Mouse (Mus musculus) limb, embryonic 10.5 days (tissue): Measurements from ENCODE around the gene Ghrl. TPM values are rescaled to one million over a fixed set of nuclear protein-coding genes. Genes with fewer than 3 reads are reported as not detected.
A peak's percentile ranks its signal among the peaks of the same experiment; 100 is the strongest.
"Not testable (repeated sequence)": the region's sequence is repeated elsewhere in the genome, so short reads cannot be mapped to it uniquely, and the experiment has no call there.

Source experiments
- DNase-seq: peaks from one replicate; pipeline ENCODE4 v3.0.0-alpha.2; 2017; ENCODE audit warnings: low spot score
- H3K27ac ChIP-seq: fragments of 300-500 bp; sonication (generic); 2 replicates; pipeline ENCODE4 v1.5.1; 2016; ENCODE audit warnings: mild to moderate bottlenecking
- H3K27me3 ChIP-seq: fragments of 300-500 bp; sonication (generic); 2 replicates; pipeline ENCODE4 v1.6.1; 2016; ENCODE audit warnings: low read depth, mild to moderate bottlenecking; ENCODE audit not compliant: poor library complexity, severe bottlenecking
- H3K36me3 ChIP-seq: fragments of 300-500 bp; sonication (generic); 2 replicates; pipeline ENCODE4 v1.6.1; 2016; ENCODE audit warnings: mild to moderate bottlenecking, moderate library complexity
- H3K4me1 ChIP-seq: fragments of 300-500 bp; sonication (generic); 2 replicates; pipeline ENCODE4 v1.6.1; 2016
- H3K4me3 ChIP-seq: fragments of 300-500 bp; sonication (generic); 2 replicates; pipeline ENCODE4 v1.5.1; 2016; ENCODE audit warnings: mild to moderate bottlenecking, moderate library complexity
- H3K9me3 ChIP-seq: fragments of 300-500 bp; sonication (generic); replicated peaks from 2 replicates; pipeline ENCODE4 v1.6.1; 2016; ENCODE audit warnings: mild to moderate bottlenecking
- WGBS: fragments of 180-500 bp; shearing (Covaris S2); methylation state at CpG from one replicate; pipeline ENCODE4 v1.1.7; 2016; 5-methylcytosine and 5-hydroxymethylcytosine counted together
- microRNA-seq: library from miRNA; unstranded; fragments of <30 nt; microRNA quantifications from one replicate; pipeline ENCODE4, GENCODE M21; 2017
- polyA plus RNA-seq: library from polyadenylated mRNA; unstranded; fragments of >200 nt; fragmentation: Nextera tagmentation; extraction: Ambion mirVana; gene quantifications from 2 replicates; pipeline ENCODE4 v1.2.1, GENCODE M21; 2016

Gene Ghrl
- polyA plus RNA-seq, 1 experiment from 2014 or later, result not detected

- Histone ChIP-seq H3K27ac (no peak overlapping the region), H3K4me1 (peaks cover 6% of the 10 kb centered on the region; the same call in 1 of the 2 replicates), H3K36me3 (no peaks in the 10 kb centered on the region), H3K4me3 (no peak overlapping the region), H3K9me3 (no peaks in the 10 kb centered on the region), H3K27me3 (no peaks in the 10 kb centered on the region)
- 76% methylated on average over 4 of the region's 4 CpGs for WGBS
- DNase-seq, result no peak
These were observed 44.4 kb downstream of the Ghrl start for GRCm38 (mm10) chr6:113675234-113675633.

GRCm38 (mm10) chr6:113672989-113673388 is 46.7 kb downstream of the Ghrl start:
- Histone ChIP-seq H3K27me3 (no peaks in the 10 kb centered on the region), H3K4me3 (no peak overlapping the region), H3K4me1 (peaks cover 25% of the 10 kb centered on the region), H3K9me3 (no peaks in the 10 kb centered on the region), H3K36me3 (no peaks in the 10 kb centered on the region), H3K27ac (no peak overlapping the region)
- 84% methylated on average over 6 of the region's 6 CpGs for WGBS
- DNase-seq, result no peak

GRCm38 (mm10) chr6:113672029-113672428 is 47.7 kb downstream of the Ghrl start:
- H3K27me3 ChIP-seq, H3K4me3 ChIP-seq, DNase-seq, H3K27ac ChIP-seq, H3K36me3 ChIP-seq, H3K9me3 ChIP-seq: not testable (repeated sequence)
- WGBS, result 92% methylated on average over 1 of the region's 1 CpGs
- peaks cover 30% of the 10 kb centered on the region for H3K4me1 ChIP-seq

GRCm38 (mm10) chr6:113669821-113670220 is 49.9 kb downstream of the Ghrl start:
- no peak for DNase-seq
- Histone ChIP-seq H3K4me1 (peaks cover 40% of the 10 kb centered on the region), H3K27me3 (no peaks in the 10 kb centered on the region), H3K27ac (0 out of 2 replicates have a peak overlapping the region, but pooled peaks have one; percentile 3), H3K4me3 (no peak overlapping the region), H3K9me3 (no peaks in the 10 kb centered on the region), H3K36me3 (no peaks in the 10 kb centered on the region)
- 48% methylated on average over 7 of the region's 7 CpGs for WGBS

GRCm38 (mm10) chr6:113668287-113669154 is 51.2 kb downstream of the Ghrl start:
- Histone ChIP-seq H3K27me3 (no peaks in the 10 kb centered on the region), H3K27ac (peak overlapping the region; percentile 64), H3K9me3 (no peaks in the 10 kb centered on the region), H3K4me3 (no peak overlapping the region), H3K4me1 (peaks cover 40% of the 10 kb centered on the region), H3K36me3 (no peaks in the 10 kb centered on the region)
- WGBS, result 60% methylated on average over 15 of the region's 15 CpGs
- peak; percentile 51 for DNase-seq

GRCm38 (mm10) chr6:113667611-113668122 is 52.0 kb downstream of the Ghrl start:
- WGBS, result 69% methylated on average over 8 of the region's 8 CpGs
- Histone ChIP-seq H3K4me3 (no peak overlapping the region), H3K27ac (peak overlapping the region; percentile 61; the same call in 1 of the 2 replicates), H3K27me3 (no peaks in the 10 kb centered on the region), H3K4me1 (peaks cover 40% of the 10 kb centered on the region), H3K36me3 (no peaks in the 10 kb centered on the region), H3K9me3 (no peaks in the 10 kb centered on the region)
- no peak for DNase-seq

Small RNA genes lying within 50 kb of the gene (microRNA-seq; reads per million reads assigned to microRNA genes)
- 1.8 reads per million for gene Mir7042

Other genes with a start within 250 kb of the Ghrl start
- 3.4 and 4.0 TPM in 2 replicates for gene Il17rc, start 248.5 kb downstream of the Ghrl start, polyA plus RNA-seq
- gene Creld1, start 236.6 kb downstream of the Ghrl start, polyA plus RNA-seq, result 16.2 and 17.4 TPM in 2 replicates
- gene Prrt3, start 217.9 kb downstream of the Ghrl start, polyA plus RNA-seq, result 0.60 and 0.73 TPM in 2 replicates
- 75.8 and 75.9 TPM in 2 replicates for gene Emc3, start 188.2 kb downstream of the Ghrl start, polyA plus RNA-seq
- gene Fancd2, start 188.2 kb downstream of the Ghrl start, polyA plus RNA-seq, result 21.6 and 21.9 TPM in 2 replicates
- 0.30 TPM in 1 of 2 replicates, not detected in the other for gene Fancd2os, start 119.2 kb downstream of the Ghrl start, polyA plus RNA-seq
- gene Brk1, start 115.1 kb downstream of the Ghrl start, polyA plus RNA-seq, result 206 and 208 TPM in 2 replicates
- 41.4 and 47.7 TPM in 2 replicates for gene Vhl, start 95.9 kb downstream of the Ghrl start, polyA plus RNA-seq
- gene Irak2, start 81.4 kb downstream of the Ghrl start, polyA plus RNA-seq, result 4.5 and 8.0 TPM in 2 replicates
- gene Tatdn2, start 22.8 kb downstream of the Ghrl start, polyA plus RNA-seq, result 0.48 and 0.89 TPM in 2 replicates
- 309 and 316 TPM in 2 replicates for gene Sec13, start 20.9 kb upstream of the Ghrl start, polyA plus RNA-seq